Mouse (Mus musculus) heart, postnatal 0 days (tissue): ENCODE results near the gene Leprot. TPM values are rescaled to one million over a fixed set of nuclear protein-coding genes. Genes with fewer than 3 reads are reported as not detected.
A peak's percentile ranks its signal among the peaks of the same experiment; 100 is the strongest.

Experiments
- ATAC-seq: fragments of 200-750 bp; cut with Nextera tagmentation; 2 replicates; pipeline ENCODE4 v1.8.0; 2017; ENCODE audit warnings: low read depth, moderate number of reproducible peaks, moderate library complexity; ENCODE audit not compliant: insufficient read depth
- DNase-seq: peaks from one replicate; pipeline ENCODE4 v3.0.0-alpha.2; 2016; ENCODE audit warnings: low spot score
- H3K27ac ChIP-seq: fragments of 300-500 bp; sonication (generic); 2 replicates; pipeline ENCODE4 v1.5.1; 2014; ENCODE audit warnings: low read depth, mild to moderate bottlenecking
- H3K27me3 ChIP-seq: fragments of 300-500 bp; sonication (generic); 2 replicates; pipeline ENCODE4 v1.6.1; 2014; ENCODE audit warnings: low read length, mixed read lengths; ENCODE audit not compliant: control insufficient read depth, insufficient read depth
- H3K36me3 ChIP-seq: fragments of 300-500 bp; sonication (generic); replicated peaks from 2 replicates; pipeline ENCODE4 v1.6.1; 2014; ENCODE audit warnings: low read length, mixed read lengths; ENCODE audit not compliant: control insufficient read depth, insufficient read depth
- H3K4me1 ChIP-seq: fragments of 300-500 bp; sonication (generic); 2 replicates; pipeline ENCODE4 v1.6.1; 2014; ENCODE audit warnings: antibody characterized with exemption; ENCODE audit not compliant: control insufficient read depth, insufficient read depth
- H3K4me2 ChIP-seq: fragments of 300-500 bp; sonication (generic); 2 replicates; pipeline ENCODE4 v1.6.1; 2014; ENCODE audit warnings: low read depth, mild to moderate bottlenecking, low read length, moderate library complexity
- H3K4me3 ChIP-seq: fragments of 300-500 bp; sonication (generic); 2 replicates; pipeline ENCODE4 v1.5.1; 2014; ENCODE audit warnings: low read depth, low read length
- H3K9ac ChIP-seq: fragments of 300-500 bp; sonication (generic); replicated peaks from 2 replicates; pipeline ENCODE4 v1.6.1; 2014; ENCODE audit warnings: low read depth, low read length, mixed read lengths
- H3K9me3 ChIP-seq: fragments of 300-500 bp; sonication (generic); replicated peaks from 2 replicates; pipeline ENCODE4 v1.6.1; 2016; ENCODE audit warnings: low read length; ENCODE audit not compliant: control insufficient read depth
- CTCF ChIP-seq: IDR thresholded peaks from 2 replicates; pipeline ENCODE4 v1.5.1; 2016; ENCODE audit warnings: antibody characterized with exemption, control low read depth, low read depth
- EP300 ChIP-seq: IDR thresholded peaks from 2 replicates; pipeline ENCODE4 v1.6.1; 2016; ENCODE audit warnings: antibody characterized with exemption, low read depth
- WGBS: fragments of 180-500 bp; shearing (Covaris S2); extraction: QIAGEN DNeasy Blood & Tissue Kit; methylation state at CpG from one replicate; pipeline ENCODE4 v1.1.7; 2014; 5-methylcytosine and 5-hydroxymethylcytosine counted together
- polyA plus RNA-seq: library from polyadenylated mRNA; unstranded; fragments of >200 nt; fragmentation: Nextera tagmentation; extraction: Ambion mirVana; gene quantifications from 2 replicates; pipeline ENCODE4 v1.2.1, GENCODE M21; 2015
- total RNA-seq: library from RNA; depleted of rRNA; stranded (reverse); fragments of >200 nt; gene quantifications from 2 replicates; pipeline ENCODE4 v1.2.3, GENCODE M21; 2014; ENCODE audit warnings: low replicate concordance

Leprot gene
- total and polyA plus RNA-seq, 2 experiments from 2014 or later, result 67.3 to 68.0 TPM

GRCm38 (mm10) chr4:101682620-101683019, 35.1 kb downstream of the Leprot start:
- no peak for DNase-seq
- no peak overlapping the region for H3K27ac ChIP-seq
- no peaks in the 10 kb centered on the region for H3K27me3 ChIP-seq
- no peak for ATAC-seq
- no peaks in the 10 kb centered on the region for H3K36me3 ChIP-seq
- 79% methylated on average over 4 of the region's 4 CpGs for WGBS
- TF ChIP-seq CTCF (no peak), EP300 (no peak)
- H3K9ac ChIP-seq, result no peak overlapping the region
- H3K4me1 ChIP-seq, result no peaks in the 10 kb centered on the region
- no peak overlapping the region for H3K4me2 ChIP-seq
- H3K4me3 ChIP-seq, result no peak overlapping the region
- H3K9me3 ChIP-seq, result no peaks in the 10 kb centered on the region

GRCm38 (mm10) chr4:101683086-101683485, 35.6 kb downstream of the Leprot start:
- 57% methylated on average over 3 of the region's 3 CpGs for WGBS
- Histone ChIP-seq H3K4me3 (no peak overlapping the region), H3K9ac (no peak overlapping the region), H3K27ac (no peak overlapping the region), H3K4me2 (no peak overlapping the region), H3K9me3 (no peaks in the 10 kb centered on the region), H3K4me1 (no peaks in the 10 kb centered on the region), H3K27me3 (no peaks in the 10 kb centered on the region), H3K36me3 (no peaks in the 10 kb centered on the region)
- no peak for DNase-seq
- no peak for TF ChIP-seq EP300
- no peak for TF ChIP-seq CTCF
- no peak for ATAC-seq

- no peak overlapping the region for H3K4me3 ChIP-seq
- no peak overlapping the region for H3K4me2 ChIP-seq
- ATAC-seq, result no peak
- no peak overlapping the region for H3K9ac ChIP-seq
- no peak for DNase-seq
- H3K27ac ChIP-seq, result no peak overlapping the region
- TF ChIP-seq EP300 (no peak), CTCF (no peak)
- 71% methylated on average over 3 of the region's 3 CpGs for WGBS
- no peaks in the 10 kb centered on the region for H3K4me1 ChIP-seq
- H3K27me3 ChIP-seq, result no peaks in the 10 kb centered on the region
- H3K9me3 ChIP-seq, result no peaks in the 10 kb centered on the region
- no peaks in the 10 kb centered on the region for H3K36me3 ChIP-seq
These were observed 37.3 kb downstream of the Leprot start for GRCm38 (mm10) chr4:101684821-101685220.

GRCm38 (mm10) chr4:101686227-101686810, 38.8 kb downstream of the Leprot start:
- no peak overlapping the region for H3K4me3 ChIP-seq
- no peaks in the 10 kb centered on the region for H3K36me3 ChIP-seq
- TF ChIP-seq EP300 (no peak), CTCF (no peak)
- DNase-seq, result no peak
- no peaks in the 10 kb centered on the region for H3K27me3 ChIP-seq
- no peak overlapping the region for H3K27ac ChIP-seq
- no peaks in the 10 kb centered on the region for H3K9me3 ChIP-seq
- ATAC-seq, result no peak
- H3K4me2 ChIP-seq, result no peak overlapping the region
- 61% methylated on average over 13 of the region's 13 CpGs for WGBS
- no peak overlapping the region for H3K9ac ChIP-seq
- H3K4me1 ChIP-seq, result no peaks in the 10 kb centered on the region

GRCm38 (mm10) chr4:101689241-101689640, 41.7 kb downstream of the Leprot start:
- Histone ChIP-seq H3K27ac (peak overlapping the region; percentile 25), H3K4me3 (no peak overlapping the region), H3K27me3 (no peaks in the 10 kb centered on the region), H3K9ac (no peak overlapping the region), H3K9me3 (no peaks in the 10 kb centered on the region), H3K36me3 (no peaks in the 10 kb centered on the region), H3K4me2 (no peak overlapping the region), H3K4me1 (no peaks in the 10 kb centered on the region)
- no peak for TF ChIP-seq EP300
- TF ChIP-seq CTCF, result no peak
- ATAC-seq (no peak), DNase-seq (no peak)
- WGBS, result 66% methylated on average over 4 of the region's 4 CpGs

- no peak for ATAC-seq
- Histone ChIP-seq H3K27me3 (no peaks in the 10 kb centered on the region), H3K27ac (peak overlapping the region; percentile 25), H3K36me3 (no peaks in the 10 kb centered on the region), H3K9ac (no peak overlapping the region), H3K4me1 (no peaks in the 10 kb centered on the region), H3K4me2 (no peak overlapping the region), H3K9me3 (no peaks in the 10 kb centered on the region), H3K4me3 (no peak overlapping the region)
- TF ChIP-seq EP300 (no peak), CTCF (no peak)
- 64% methylated on average over 5 of the region's 5 CpGs for WGBS
- peak; percentile 14 for DNase-seq
These were observed 42.1 kb downstream of the Leprot start for GRCm38 (mm10) chr4:101689645-101690044.
